Comparison of ENCODE assay signal across 8 mouse cellular contexts in genomic region chr4:41349199-41349591, GRCm38 (mm10). TPM values are rescaled to one million over a fixed set of nuclear protein-coding genes. Genes with fewer than 3 reads are reported as not detected.
DNase-seq lines count a peak whose midpoint lies in the region; ATAC-seq and TF ChIP-seq lines count a peak whose summit lies in the region.

No protein-coding gene starts in this region.

- WGBS in cerebellum, adult 2 months, result under 1% methylated on average over 28 of the region's 28 CpGs
- under 1% methylated on average over 28 of the region's 28 CpGs for WGBS in intestine, embryonic 16.5 days
- under 1% methylated on average over 28 of the region's 28 CpGs for WGBS in midbrain, embryonic 13.5 days

- DNase-seq in cerebellum, adult 2 months, result no peak
- DNase-seq in cerebellum, postnatal 25 days, result no peak
- peak; percentile 50 for DNase-seq in retina, adult 2 months (ENCODE audit: low read depth, low spot score)
- no peak for DNase-seq in retina, postnatal 1 day
- DNase-seq in left cerebral cortex, adult 11 months (ENCODE audit: low spot score), result no peak
- DNase-seq in thymus, adult 18-20 months, result no peak

- H3K27ac ChIP-seq in cerebellum, adult 2 months (ENCODE audit: insufficient read depth, low read length), result peak overlapping the region; percentile 9; the same call in 1 of the 2 replicates
- H3K27ac ChIP-seq in intestine, embryonic 16.5 days (ENCODE audit: low read length), result peak overlapping the region; percentile 94
- H3K27ac ChIP-seq in midbrain, embryonic 13.5 days, result peak overlapping the region; percentile 96

- ATAC-seq in intestine, embryonic 16.5 days, result peak; percentile 72; the same call in 1 of the 2 replicates
- ATAC-seq in midbrain, embryonic 13.5 days, result no peak

- H3K27me3 ChIP-seq in cerebellum, adult 2 months (ENCODE audit: control insufficient read depth, insufficient read depth, low read length), result no peaks in the 10 kb centered on the region
- H3K27me3 ChIP-seq in intestine, embryonic 16.5 days (replicated peaks; ENCODE audit: control insufficient read depth, insufficient read depth, low read length), result no peaks in the 10 kb centered on the region
- no peaks in the 10 kb centered on the region for H3K27me3 ChIP-seq in midbrain, embryonic 13.5 days

- TF ChIP-seq CTCF in cerebellum, adult 2 months (IDR thresholded peaks at IDR 0.05; ENCODE audit: borderline replicate concordance, insufficient read depth, low read depth, low read length), result no peak

- H3K4me2 ChIP-seq in intestine, embryonic 16.5 days (ENCODE audit: low read depth, low read length), result peak overlapping the region; percentile 65
- H3K4me2 ChIP-seq in midbrain, embryonic 13.5 days (replicated peaks), result peak overlapping the region; percentile 70

- H3K9me3 ChIP-seq in intestine, embryonic 16.5 days (ENCODE audit: control insufficient read depth, low read length), result no peaks in the 10 kb centered on the region
- H3K9me3 ChIP-seq in midbrain, embryonic 13.5 days, result no peaks in the 10 kb centered on the region

- H3K4me1 ChIP-seq in cerebellum, adult 2 months (ENCODE audit: control insufficient read depth, insufficient read depth, low read length), result no peaks in the 10 kb centered on the region
- H3K4me1 ChIP-seq in intestine, embryonic 16.5 days (ENCODE audit: control insufficient read depth, insufficient read depth, low read length), result peaks cover 6% of the 10 kb centered on the region
- H3K4me1 ChIP-seq in midbrain, embryonic 13.5 days (replicated peaks), result peaks cover 14% of the 10 kb centered on the region

- TF ChIP-seq POLR2A in cerebellum, adult 2 months (IDR thresholded peaks at IDR 0.05; ENCODE audit: borderline replicate concordance, insufficient read depth, low read length), result no peak

- peak overlapping the region; percentile 84 for H3K9ac ChIP-seq in intestine, embryonic 16.5 days (ENCODE audit: low read depth, low read length)
- peak overlapping the region; percentile 88 for H3K9ac ChIP-seq in midbrain, embryonic 13.5 days (replicated peaks)

- H3K36me3 ChIP-seq in intestine, embryonic 16.5 days (ENCODE audit: control insufficient read depth, insufficient read depth, low read length), result no peaks in the 10 kb centered on the region
- H3K36me3 ChIP-seq in midbrain, embryonic 13.5 days, result peaks cover 11% of the 10 kb centered on the region

- H3K4me3 ChIP-seq in cerebellum, adult 2 months (replicated peaks; ENCODE audit: insufficient read depth, low read depth, low read length), result peak overlapping the region; percentile 80
- peak overlapping the region; percentile 69 for H3K4me3 ChIP-seq in intestine, embryonic 16.5 days (ENCODE audit: low read length)
- H3K4me3 ChIP-seq in midbrain, embryonic 13.5 days (replicated peaks), result peak overlapping the region; percentile 72

RNA-seq across cellular contexts. Expression of gene Ubap1, which starts 0.4 kb away (rescaled TPM):
- 55.9 and 59.5 TPM in 2 replicates for polyA plus RNA-seq in cerebellum, adult 2 months (2012; rRNA removed)
- polyA plus RNA-seq in intestine, embryonic 16.5 days (2015; fragmentation: Nextera tagmentation; extraction: Ambion mirVana), result 46.5 and 52.1 TPM in 2 replicates
- polyA plus RNA-seq in midbrain, embryonic 13.5 days (2015; fragmentation: Nextera tagmentation; extraction: Ambion mirVana), result 74.5 and 76.9 TPM in 2 replicates

RNA-seq across cellular contexts. Expression of gene Dcaf12, which starts 34.5 kb away (rescaled TPM):
- 39.7 and 40.4 TPM in 2 replicates for polyA plus RNA-seq in cerebellum, adult 2 months (2012; rRNA removed)
- polyA plus RNA-seq in intestine, embryonic 16.5 days (2015; fragmentation: Nextera tagmentation; extraction: Ambion mirVana), result 51.1 and 51.4 TPM in 2 replicates
- polyA plus RNA-seq in midbrain, embryonic 13.5 days (2015; fragmentation: Nextera tagmentation; extraction: Ambion mirVana), result 80.1 and 81.0 TPM in 2 replicates

Comparison
In these comparisons a context has a peak if more than half of its experiments do, and no peak if none do; other contexts are left out.
1. H3K27ac ChIP-seq: peak in every context shown above with its lines; median percentile 96 in midbrain, embryonic 13.5 days; 94 in intestine, embryonic 16.5 days; 9 in cerebellum, adult 2 months.